Mouse (Mus musculus) lung, postnatal 10 days (tissue): Measurements from ENCODE around the gene Dtx2.
"Not testable (repeated sequence)": the region's sequence is repeated elsewhere in the genome, so short reads cannot be mapped to it uniquely, and the experiment has no call there.

ENCODE experiments used
- DNase-seq: peaks from one replicate; pipeline ENCODE4 v3.0.0; 2021

Gene Dtx2

GRCm38 (mm10) chr5:136027612-136028311 lies 33.2 kb downstream of the Dtx2 start:
- DNase-seq, result peak; percentile 31

- DNase-seq, result no peak
These were observed 40.3 kb downstream of the Dtx2 start for GRCm38 (mm10) chr5:136034868-136035267.

GRCm38 (mm10) chr5:136035285-136035684 lies 40.7 kb downstream of the Dtx2 start:
- no peak for DNase-seq

- no peak for DNase-seq
These were observed 42.1 kb downstream of the Dtx2 start for GRCm38 (mm10) chr5:136036667-136037066.

- DNase-seq, result no peak
These were observed 43.9 kb downstream of the Dtx2 start, which contains the start of gene Upk3b for GRCm38 (mm10) chr5:136038258-136039214. Gene Upk3b, plus strand, starts transcription at chr5:136038496.

- DNase-seq, result no peak
These were observed 45.6 kb downstream of the Dtx2 start for GRCm38 (mm10) chr5:136040210-136040609.

- peak; percentile 22 for DNase-seq
These were observed 46.7 kb downstream of the Dtx2 start for GRCm38 (mm10) chr5:136041260-136041659.

GRCm38 (mm10) chr5:136041666-136042065 lies 47.1 kb downstream of the Dtx2 start:
- DNase-seq, result no peak

GRCm38 (mm10) chr5:136044865-136045264 lies 50.3 kb downstream of the Dtx2 start:
- no peak for DNase-seq

GRCm38 (mm10) chr5:136045408-136045807 lies 50.8 kb downstream of the Dtx2 start:
- peak; percentile 40 for DNase-seq

GRCm38 (mm10) chr5:136045987-136046386 lies 51.4 kb downstream of the Dtx2 start:
- peak; percentile 91 for DNase-seq

- not testable (repeated sequence) for DNase-seq
These were observed 53.9 kb downstream of the Dtx2 start for GRCm38 (mm10) chr5:136048541-136048940.

GRCm38 (mm10) chr5:136049926-136050325 lies 55.3 kb downstream of the Dtx2 start:
- no peak for DNase-seq

- DNase-seq, result peak; percentile 75
These were observed 56.9 kb downstream of the Dtx2 start for GRCm38 (mm10) chr5:136051231-136052085.

- peak; percentile 60 for DNase-seq
These were observed 58.5 kb downstream of the Dtx2 start for GRCm38 (mm10) chr5:136052861-136053655.

- no peak for DNase-seq
These were observed 59.9 kb downstream of the Dtx2 start, which contains the start of gene Upk3bl for GRCm38 (mm10) chr5:136054301-136055077. Gene Upk3bl, plus strand, starts transcription at chr5:136054492.

GRCm38 (mm10) chr5:136056062-136056461 lies 61.5 kb downstream of the Dtx2 start:
- DNase-seq, result no peak

GRCm38 (mm10) chr5:136057085-136057484 lies 62.5 kb downstream of the Dtx2 start:
- DNase-seq, result no peak

GRCm38 (mm10) chr5:136061567-136061966 lies 67.0 kb downstream of the Dtx2 start:
- DNase-seq, result peak; percentile 87

GRCm38 (mm10) chr5:136063920-136064319 lies 69.3 kb downstream of the Dtx2 start:
- no peak for DNase-seq
